Mouse (Mus musculus) adrenal gland, adult 18-20 months (tissue): ENCODE measurements around the gene Gxylt2. TPM values are rescaled to one million over a fixed set of nuclear protein-coding genes. Genes with fewer than 3 reads are reported as not detected.

Source experiments
- DNase-seq, 2 experiments: peaks; one replicate each; pipeline ENCODE4 v3.0.0; 2021 to 2022; ENCODE audit warnings: low spot score in 2 of 2
- total RNA-seq, 2 experiments: library from RNA; stranded (reverse); gene quantifications; 1 replicate in 1 of 2; 2 replicates in 1 of 2; pipeline ENCODE4 v1.2.3; 2021

Gxylt2 gene
- total RNA-seq, 2 experiments from 2014 or later, result 0.30 to 0.80 TPM

DNA sequence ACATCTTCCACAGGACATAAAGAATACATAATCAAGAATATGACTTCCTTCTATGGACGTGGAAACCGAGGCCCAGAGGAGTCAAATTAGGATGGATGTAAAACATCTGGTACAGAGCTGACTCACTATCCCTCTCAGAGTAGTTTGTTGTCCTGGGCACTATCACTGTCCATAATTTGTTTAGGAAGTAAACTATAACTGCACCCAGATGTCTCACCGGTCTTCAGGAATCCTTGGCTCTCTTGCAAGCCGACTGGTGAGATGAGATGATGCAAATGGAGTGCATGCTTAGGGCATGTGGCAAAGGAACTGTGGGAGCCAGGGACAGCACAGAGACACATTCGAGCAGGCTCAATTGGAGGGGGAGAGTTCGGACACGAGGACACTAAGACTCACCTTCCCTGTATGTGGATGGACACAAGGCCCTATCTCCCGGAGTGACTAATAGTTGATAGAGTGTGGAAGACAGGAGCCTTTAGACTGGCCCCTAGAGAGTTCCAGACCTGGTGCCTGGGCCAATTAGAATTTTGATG, 10.8 kb downstream of the Gxylt2 start:
- no peak for DNase-seq

DNA sequence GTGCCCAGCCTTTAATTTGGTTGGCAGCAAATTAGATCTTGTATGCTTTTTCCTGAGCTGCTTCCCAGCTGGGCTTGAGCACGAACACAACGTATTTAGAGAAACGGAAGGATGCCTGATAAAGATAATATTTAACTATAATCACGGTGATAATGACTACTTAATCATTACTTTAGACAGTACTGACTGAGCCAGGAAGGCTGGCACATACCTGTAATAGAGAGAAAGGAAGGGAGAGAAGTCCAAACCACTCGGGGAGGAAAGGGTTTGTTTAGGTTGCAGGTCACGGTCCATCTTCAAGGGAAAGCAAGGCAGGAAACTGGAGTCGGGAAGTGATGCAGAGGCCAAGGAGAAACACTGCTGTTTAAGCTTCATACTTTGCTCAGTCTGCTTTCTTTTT, 11.6 kb downstream of the Gxylt2 start:
- no peak for DNase-seq

DNA sequence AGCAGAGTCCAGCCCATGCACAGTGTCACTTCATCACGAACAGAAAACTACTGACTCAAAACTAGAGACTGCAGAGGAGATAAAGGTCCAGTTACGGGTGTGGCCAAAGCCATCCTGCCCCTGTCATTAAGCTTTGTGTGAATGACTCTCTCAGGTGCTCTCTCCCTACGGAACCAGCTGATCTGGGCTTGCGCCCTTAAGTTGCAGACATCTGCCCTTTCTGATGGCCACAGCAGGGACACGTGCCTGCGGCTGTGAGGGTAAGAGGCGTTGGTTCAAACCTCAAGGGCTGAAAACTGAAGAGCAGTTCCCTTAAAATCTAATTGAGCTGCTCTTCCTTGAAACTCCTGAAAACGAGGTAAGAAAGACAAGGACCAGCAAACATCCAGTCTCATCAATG, 12.3 kb downstream of the Gxylt2 start:
- no peak for DNase-seq

DNA sequence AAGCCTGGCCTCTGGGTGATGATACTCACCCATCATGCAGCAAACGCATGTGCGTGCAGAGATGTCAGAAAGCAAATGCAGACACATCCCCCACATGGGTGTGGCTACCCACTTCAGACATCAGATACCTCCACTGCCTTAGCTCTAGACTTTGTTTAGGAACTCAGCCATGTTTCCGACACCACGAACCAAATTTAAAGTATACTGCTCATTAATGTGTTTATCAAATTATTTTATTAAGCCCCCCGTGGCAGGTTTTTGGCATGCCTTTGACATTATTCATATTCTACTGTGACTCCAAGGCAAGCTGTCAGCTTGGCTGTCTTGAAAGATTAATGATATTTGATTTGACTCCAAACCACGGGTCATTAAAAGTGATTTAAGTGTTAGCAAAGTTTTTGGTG, 15.6 kb downstream of the Gxylt2 start:
- DNase-seq, result no peak

DNA sequence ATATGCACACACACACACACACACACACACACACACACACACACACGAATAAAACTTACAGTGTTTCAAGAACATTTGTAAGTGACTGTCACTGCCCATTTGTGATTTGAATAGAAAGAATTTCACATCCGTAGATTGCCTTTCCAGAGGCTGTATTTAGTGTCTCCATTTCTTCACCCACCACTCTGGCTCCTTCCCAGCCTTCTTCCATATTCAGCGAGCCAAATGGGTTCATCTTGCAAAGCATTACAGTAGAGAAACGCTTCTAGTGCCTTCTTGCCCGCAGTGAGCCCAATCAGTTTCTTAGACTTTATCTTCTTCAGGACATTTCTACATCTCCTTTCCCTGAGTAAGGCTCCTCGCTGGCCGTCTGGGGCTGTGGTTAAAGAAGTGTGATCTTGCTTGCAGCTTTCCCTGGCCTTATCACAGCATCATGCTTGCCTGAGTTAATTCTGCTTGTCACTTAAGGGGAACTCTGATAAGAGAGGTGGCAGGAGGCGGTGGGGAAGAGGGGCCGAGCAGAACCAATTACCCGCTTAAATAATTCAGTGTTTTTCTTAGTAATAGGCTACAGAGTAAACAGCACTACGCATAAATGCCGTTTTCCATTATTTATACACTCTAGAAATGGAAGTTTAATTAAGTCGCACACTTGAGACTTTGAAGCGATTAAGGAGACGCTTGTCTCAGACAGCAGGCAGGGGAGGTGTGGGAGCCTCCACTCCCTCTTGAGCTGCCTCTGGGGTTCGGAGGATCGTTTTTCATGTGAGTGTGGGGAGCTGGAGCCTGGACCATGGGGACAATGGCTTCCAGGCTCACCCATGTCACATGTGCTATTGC, 16.6 kb downstream of the Gxylt2 start:
- no peak for DNase-seq

DNA sequence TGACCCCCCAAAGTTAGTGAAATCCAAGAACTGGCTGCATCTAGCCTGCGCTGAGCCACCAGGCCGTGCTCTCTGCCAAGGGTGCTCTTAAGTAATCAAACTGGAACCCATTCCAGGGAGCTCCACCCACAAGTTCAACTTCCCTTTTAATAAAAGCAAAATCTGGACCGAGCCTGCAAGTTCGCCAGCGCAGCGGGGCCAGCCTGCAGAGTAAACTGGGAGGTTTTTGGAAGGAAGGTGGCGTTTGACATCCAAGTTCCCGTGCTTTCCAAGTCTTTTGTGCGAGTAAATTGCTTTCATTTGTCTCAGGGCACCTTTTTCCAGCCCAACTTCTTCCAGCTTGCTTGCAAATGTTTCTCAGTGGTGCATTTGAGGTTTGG, 27.5 kb downstream of the Gxylt2 start:
- DNase-seq, result peak in 1 of 2 experiments; percentile 31

DNA sequence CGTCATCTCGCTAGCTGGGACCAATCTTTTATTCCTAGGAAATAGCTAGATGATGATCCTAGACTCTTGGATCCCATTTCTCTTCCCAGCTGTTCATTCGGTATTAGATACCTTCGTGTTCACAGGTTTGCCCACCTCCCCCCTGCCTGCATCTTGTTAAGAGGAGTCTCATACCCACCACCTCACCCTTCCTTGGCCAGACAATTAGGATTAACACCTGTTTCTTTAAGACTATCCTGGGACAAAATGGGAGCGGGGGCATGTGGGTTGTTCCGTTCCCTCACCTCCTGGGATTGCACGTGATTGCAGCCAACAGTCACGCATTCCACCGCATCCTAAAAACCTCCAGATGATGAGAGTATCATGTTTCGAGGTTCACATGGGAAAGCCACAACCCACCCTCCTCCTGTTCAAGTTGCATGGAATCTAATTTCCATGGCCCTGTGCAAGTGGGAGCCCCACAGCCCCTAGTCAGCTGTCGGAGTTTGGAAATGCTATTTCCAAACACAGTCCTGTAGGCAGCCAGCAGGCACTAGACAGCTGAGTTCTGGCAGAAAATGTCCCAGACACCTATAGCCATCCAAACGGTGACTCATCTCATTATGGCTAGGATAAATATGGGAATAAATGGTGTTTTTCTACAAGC, 28.0 kb downstream of the Gxylt2 start:
- no peak for DNase-seq

DNA sequence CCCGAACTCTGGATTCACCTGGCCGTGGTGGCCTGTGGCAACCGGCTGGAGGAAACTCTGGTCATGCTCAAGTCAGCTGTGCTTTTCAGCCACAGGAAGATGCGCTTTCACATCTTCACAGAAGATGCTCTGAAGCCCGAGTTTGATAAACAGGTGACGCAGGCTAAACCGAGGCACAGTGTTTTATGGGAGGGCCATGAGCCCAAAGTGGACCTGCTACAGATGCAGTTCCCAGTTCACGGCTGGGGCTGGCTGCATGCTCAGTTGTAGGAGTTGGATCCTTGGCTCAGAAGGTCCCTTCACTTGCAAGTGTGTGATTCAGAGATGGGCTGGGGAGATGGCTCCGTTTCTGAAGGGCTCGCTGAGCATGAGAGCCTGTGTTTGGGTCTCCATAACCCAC, 28.7 kb downstream of the Gxylt2 start:
- no peak for DNase-seq

DNA sequence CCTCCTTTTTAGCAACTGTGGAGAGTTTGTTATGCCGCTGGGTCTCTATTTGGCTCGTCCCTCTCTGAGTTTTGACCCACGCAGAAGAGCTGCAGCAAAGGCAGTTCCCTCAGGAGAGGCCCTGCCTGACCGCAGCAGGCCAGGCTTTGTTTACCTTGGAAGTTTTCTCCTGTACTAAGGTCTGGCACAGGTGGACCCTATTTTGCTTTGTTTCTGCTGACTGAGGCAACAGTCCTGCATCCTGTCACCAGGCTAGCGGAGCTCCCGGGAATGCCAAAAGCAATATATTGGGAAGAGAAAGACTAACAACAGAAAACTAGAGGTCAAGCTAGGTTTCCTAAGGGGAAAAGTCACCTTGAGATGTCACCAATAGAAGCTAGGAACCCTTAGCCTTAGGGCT, 29.8 kb downstream of the Gxylt2 start:
- no peak for DNase-seq

DNA sequence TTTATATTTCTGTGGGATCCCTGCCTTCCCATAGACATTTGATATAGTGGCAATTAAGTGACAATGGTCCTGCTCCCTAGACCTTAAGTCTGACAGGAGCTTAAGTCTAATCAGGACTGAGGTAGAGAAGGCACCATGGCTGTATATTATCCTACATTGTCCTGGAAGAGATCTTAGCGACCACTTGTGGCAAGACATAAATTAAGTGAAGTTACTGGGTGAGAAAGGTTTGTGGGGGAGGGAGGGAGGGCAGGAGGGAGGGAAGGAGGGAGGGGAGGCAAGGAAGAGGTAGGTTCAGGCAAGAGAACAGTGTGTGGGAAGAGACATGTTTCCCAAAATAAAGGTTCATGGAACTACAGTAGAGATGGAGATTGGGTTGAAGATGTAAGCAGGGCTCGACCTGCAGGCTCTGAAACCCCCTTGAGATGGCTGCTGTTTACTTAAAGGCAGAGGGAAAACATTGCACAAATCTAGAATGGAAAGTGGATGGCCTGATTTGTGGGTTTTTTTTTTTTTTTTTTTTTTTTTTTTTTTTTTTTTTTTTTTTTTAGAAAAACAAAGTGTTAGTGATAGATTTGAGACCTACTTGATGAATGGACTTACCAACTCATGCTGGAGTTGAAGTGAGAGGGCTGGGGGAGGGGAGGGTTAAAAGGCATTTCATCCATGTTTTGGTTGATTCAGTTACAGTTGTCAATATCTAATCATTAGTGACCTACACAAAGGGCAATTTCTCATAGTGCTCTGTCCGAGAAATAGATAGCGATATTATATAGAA, 54.1 kb downstream of the Gxylt2 start:
- no peak for DNase-seq

DNA sequence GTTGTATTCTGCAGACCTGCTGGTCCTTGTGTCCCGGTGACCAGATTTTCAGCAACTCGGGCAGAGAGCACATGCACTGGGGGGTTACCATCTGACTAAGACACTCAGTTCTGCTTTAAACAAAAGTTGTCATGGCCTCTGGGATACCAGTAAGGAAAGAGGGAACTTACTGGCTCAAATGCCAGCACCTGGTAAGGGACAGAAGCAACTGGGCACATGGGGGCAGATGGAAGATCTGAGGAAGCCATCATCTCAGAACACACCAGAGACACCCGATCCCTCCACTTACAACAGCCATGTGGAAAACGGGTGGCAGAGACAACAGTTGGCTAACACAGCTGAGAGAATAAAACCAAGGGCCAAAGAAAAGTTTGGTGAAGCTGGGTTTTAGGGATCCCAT, 63.2 kb downstream of the Gxylt2 start:
- DNase-seq, result no peak

DNA sequence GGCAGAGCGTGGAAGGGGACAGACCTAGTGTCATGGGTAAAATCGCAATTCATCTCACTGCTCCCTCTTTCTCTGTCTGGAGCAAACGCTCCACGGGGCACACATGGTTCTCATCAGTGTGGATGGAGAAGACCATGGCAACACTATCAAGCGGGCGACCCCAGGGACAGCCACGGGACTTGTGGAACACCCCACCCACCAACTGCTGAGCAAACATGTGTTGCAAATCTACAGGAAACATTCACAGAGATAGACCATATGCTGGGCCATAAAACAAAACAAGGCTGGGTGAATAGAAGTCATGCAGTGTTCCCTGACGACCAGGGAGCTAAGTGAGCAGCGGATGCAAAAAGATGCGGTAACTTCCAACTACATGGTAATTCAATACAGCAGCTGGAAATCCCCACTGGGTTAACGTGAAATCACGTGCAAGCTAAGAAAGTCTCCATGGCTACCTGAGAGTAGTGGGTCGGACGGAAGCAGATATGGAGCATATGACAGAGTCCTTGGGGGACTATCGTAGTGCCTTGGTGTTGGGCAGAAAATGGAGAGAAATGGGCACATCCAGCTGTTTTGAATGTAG, 71.5 kb downstream of the Gxylt2 start:
- no peak for DNase-seq

DNA sequence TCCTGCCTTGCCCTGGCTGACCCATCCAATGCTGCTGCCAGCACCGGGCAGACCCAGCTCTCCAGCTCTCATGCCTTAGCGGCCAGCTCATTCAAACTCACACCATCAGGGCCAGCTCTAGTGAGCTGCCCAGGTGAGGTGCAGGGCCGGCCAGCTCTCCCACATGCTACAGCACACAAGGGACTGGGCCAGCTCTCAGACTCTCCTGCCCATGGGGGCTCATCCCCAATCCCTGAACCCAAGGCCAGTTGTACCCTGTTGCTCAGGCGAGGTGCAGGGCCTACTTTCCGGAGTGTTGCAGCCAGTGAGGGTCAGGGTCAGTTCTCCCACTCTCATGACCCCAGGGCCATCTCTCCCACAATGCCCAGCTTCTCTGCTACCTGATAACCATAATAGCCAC, 74.1 kb downstream of the Gxylt2 start:
- no peak for DNase-seq

DNA sequence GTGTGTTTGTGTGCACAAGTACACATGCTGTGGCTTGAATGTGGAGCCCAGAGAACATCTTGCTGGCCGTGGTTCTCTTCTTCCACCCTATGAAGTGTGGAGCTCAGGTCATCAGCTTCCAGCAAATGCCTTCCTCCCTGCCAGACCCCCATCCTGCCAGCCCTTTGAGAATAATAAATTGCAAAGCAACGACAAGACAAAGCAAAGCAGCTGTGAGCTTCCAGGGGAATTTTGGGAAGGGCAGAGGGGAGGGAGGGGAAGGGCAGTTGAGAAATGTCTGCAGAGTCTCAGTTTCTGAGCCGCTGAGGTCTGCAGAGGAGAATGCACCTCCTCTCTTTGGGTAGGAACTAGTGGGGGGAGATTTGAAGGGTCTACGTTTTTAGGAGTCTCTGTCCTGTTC, 75.9 kb downstream of the Gxylt2 start:
- DNase-seq, result no peak

DNA sequence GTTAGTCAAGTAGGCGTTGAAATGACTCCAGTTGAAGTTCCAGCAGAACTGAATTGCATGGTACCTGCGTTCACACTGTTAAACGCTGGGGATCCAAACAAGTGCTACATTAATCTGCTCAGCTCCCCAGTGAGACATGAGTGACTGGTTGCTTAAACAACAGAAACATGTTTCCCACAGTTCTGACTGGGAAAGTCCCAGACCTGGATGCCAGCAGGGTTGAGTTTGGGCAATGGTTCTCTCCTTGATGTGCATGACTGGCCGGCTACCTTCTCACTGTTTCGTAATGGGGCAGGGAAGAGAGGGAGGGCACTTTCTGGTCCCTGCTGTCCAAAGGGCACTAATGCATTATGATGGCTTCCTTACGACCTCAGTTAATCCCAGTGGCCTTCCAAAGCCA, 77.1 kb downstream of the Gxylt2 start:
- no peak for DNase-seq

DNA sequence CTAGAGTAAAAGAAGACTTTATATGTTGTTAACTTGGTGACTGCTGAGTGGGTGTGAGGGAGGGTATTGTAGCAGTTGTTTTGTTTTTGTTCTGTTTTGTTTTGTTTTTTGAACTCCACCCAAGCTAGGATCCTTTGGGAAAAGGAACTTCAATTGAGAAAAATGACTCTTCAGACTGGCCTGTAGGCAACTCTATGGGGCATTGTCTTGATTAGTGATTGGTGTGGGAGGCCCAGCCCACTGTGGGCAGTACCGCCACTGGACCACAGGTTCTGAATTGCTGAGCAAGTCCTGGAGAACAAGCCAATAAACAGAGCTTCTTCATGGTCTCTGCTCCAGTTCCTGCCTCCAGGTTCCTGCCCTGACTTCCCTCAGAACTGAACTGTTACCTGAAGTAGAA, 83.2 kb downstream of the Gxylt2 start:
- no peak for DNase-seq

DNA sequence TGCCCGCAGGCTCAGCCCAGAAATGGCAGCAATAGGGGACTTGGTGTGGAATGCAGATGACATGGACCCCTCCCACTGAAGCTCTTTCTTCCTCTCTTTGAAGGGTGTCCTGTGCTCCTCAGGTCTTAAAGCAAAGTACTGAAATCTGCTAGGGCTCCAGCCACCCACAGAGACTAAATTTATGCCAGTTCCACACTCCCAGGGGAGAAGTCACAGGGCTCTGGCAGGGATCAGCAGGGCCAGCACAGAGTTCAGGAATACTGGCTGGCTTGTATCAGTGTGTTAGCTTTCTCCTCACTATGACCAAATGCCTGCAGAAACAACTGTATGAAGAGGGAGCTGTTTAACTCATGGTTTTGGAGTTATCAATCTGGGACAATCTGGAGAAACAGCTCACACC, 84.6 kb downstream of the Gxylt2 start:
- no peak for DNase-seq

DNA sequence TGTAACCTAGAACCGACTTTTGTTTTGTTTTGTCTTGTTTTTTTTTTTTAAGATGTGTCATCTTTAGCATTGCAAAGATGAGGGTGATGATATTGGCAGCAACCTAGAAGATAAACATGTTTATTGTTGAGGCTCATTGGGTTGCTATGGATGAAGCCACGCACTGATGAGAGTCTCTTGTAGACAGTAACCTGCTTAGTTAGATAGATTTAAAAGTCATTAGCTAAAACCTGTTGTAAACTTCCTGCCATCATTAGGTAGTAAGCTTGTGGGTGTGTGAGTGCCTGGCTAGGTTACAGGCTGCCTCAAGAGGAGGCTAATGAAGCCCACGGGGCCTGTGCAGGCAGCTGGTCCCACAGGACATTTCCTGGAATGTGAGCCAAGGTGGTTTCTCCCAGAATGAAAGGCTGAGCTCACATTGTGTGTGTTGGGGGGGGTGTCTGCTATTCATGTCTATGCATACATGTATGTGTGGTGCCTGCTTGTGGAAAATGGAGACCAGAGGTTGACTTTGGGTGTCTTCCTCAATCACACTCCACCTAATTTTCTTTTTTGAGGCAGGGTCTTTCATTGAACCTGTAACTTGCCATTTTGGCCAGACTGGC, 87.6 kb downstream of the Gxylt2 start:
- DNase-seq, result no peak

DNA sequence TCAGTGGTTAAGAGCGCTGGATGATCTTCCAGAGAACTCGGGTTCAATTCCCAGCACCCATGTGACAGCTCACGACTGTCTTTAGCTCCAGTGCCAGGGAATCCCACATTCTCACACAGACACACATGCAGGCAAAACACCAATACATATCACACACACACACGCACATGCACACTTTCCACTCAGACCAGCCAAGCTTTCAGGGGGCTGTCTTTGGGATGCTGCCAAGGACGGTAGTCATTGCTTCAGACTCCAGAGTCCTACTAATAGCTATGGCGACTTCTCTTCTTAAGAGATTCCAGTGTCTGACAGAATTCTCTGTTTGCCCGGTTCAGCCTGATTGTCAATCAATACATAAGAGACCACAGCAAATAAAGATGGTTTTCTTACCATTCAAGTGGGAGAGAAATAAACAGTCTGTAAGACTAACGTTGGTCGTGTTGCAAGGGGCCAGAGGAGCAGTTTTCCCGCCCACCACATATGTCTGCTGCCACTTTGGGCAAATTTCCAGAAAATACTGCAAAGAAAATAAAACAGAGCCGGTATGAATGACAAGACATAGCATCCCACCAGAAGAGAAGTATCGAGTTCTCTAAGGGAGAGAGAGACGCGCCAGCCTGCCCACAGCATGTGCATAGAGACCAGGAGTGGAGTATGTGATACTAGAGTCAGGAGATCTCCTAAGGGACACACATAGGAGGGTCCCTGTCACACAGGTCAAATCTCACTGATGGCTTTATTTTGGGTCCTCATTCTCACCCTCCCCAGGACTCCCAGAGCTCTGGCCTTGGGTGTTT, 88.6 kb downstream of the Gxylt2 start:
- no peak for DNase-seq

DNA sequence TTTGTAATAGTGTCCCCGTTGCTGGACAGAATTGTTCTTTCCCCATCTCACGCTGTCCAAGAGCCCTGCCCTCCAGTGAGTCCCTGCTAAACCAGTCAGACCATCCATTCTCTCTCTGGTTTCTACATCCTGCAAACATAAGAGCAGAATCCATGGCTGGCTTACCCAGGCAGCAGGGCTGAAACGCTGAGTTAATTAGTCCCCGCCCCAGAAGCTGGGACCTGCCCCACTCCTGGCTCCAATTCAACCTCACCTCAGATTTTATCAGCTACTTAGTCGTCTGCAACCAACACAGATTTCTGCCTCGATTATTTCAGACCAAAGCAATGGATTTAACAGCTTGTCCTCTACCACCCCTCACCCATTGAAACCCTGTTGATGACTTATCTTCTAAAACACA, 91.3 kb downstream of the Gxylt2 start:
- no peak for DNase-seq
